ENCODE assay signal across 17 mouse cellular contexts in genomic region chr15:12330892-12331291, GRCm38 (mm10). TPM values are rescaled to one million over a fixed set of nuclear protein-coding genes. Genes with fewer than 3 reads are reported as not detected.
DNase-seq lines count a peak whose midpoint lies in the region; ATAC-seq and TF ChIP-seq lines count a peak whose summit lies in the region.
"Had no signal": no experiment of that assay in that cellular context is flagged by ENCODE, and none has a peak within 500 bp of the region (broad histone marks: within the 10 kb centered on the region; RNA-seq: fewer than 3 reads in every experiment).

No protein-coding gene starts in this region.

- no peaks in the 10 kb centered on the region for H3K9me3 ChIP-seq in forebrain, postnatal 0 days (ENCODE audit: low read length)
- no peaks in the 10 kb centered on the region for H3K9me3 ChIP-seq in forebrain, embryonic 13.5 days (replicated peaks)
- H3K9me3 ChIP-seq in heart, postnatal 0 days (replicated peaks; ENCODE audit: control insufficient read depth, low read length), result no peaks in the 10 kb centered on the region
- no peaks in the 10 kb centered on the region for H3K9me3 ChIP-seq in heart, embryonic 11.5 days (replicated peaks; ENCODE audit: control insufficient read depth, low read length)
- H3K9me3 ChIP-seq in MEL (replicated peaks; ENCODE audit: insufficient read depth, low read length), result no peaks in the 10 kb centered on the region
- no peaks in the 10 kb centered on the region for H3K9me3 ChIP-seq in intestine, embryonic 16.5 days (ENCODE audit: control insufficient read depth, low read length)
- H3K9me3 ChIP-seq: hindbrain, embryonic 15.5 days; liver, embryonic 15.5 days had no signal

- no peak for TF ChIP-seq RAD21 in MEL (IDR thresholded peaks at IDR 0.05; ENCODE audit: low read depth, low read length)

- no peak for TF ChIP-seq CTCF in forebrain, postnatal 0 days (IDR thresholded peaks at IDR 0.05; ENCODE audit: low read depth)
- no peak for TF ChIP-seq CTCF in heart, postnatal 0 days (IDR thresholded peaks at IDR 0.05; ENCODE audit: low read depth)
- TF ChIP-seq CTCF in MEL (IDR thresholded peaks at IDR 0.05 in 2 of 3, conservative IDR thresholded peaks at IDR 0.05 in 1 of 3; ENCODE audit: control insufficient read depth in 1 of 3, insufficient read depth in 1 of 3, low read depth in 2 of 3, low read length in 3 of 3, poor library complexity in 1 of 3, severe bottlenecking in 1 of 3), result no peak

- peak; percentile 70 for ATAC-seq in forebrain, postnatal 0 days
- ATAC-seq in forebrain, embryonic 13.5 days, result no peak; the same call in 1 of the 2 replicates
- ATAC-seq in heart, postnatal 0 days (ENCODE audit: insufficient read depth, low read depth), result no peak
- ATAC-seq in heart, embryonic 11.5 days (replicated peaks; ENCODE audit: insufficient number of reproducible peaks, low FRiP score, low TSS enrichment), result no peak
- ATAC-seq in intestine, embryonic 16.5 days, result peak; percentile 42; the same call in 1 of the 2 replicates

- no peak for TF ChIP-seq POLR2A in MEL (IDR thresholded peaks at IDR 0.05; ENCODE audit: control insufficient read depth in 1 of 2, insufficient read depth in 1 of 2, low read depth in 1 of 2, low read length in 2 of 2, poor library complexity in 1 of 2)

- no peaks in the 10 kb centered on the region for H3K4me1 ChIP-seq in forebrain, postnatal 0 days (ENCODE audit: insufficient read depth)
- H3K4me1 ChIP-seq in forebrain, embryonic 13.5 days, result no peaks in the 10 kb centered on the region; the same call in 1 of the 2 replicates
- peaks cover 30% of the 10 kb centered on the region; the same call in 1 of the 2 replicates for H3K4me1 ChIP-seq in heart, postnatal 0 days (ENCODE audit: control insufficient read depth, insufficient read depth)
- H3K4me1 ChIP-seq in heart, embryonic 11.5 days (ENCODE audit: control insufficient read depth, insufficient read depth, low read length), result peaks cover 16% of the 10 kb centered on the region
- H3K4me1 ChIP-seq in MEL (ENCODE audit: control insufficient read depth in 1 of 2, insufficient read depth in 2 of 2, low read length in 2 of 2), result peaks cover 18 to 26% of the 10 kb centered on the region in 2 experiments
- H3K4me1 ChIP-seq in intestine, embryonic 16.5 days (ENCODE audit: control insufficient read depth, insufficient read depth, low read length), result peaks cover 13% of the 10 kb centered on the region

- peak; percentile 26 for DNase-seq in forebrain, postnatal 0 days
- no peak for DNase-seq in heart, postnatal 0 days (ENCODE audit: low spot score)
- peak; percentile 61 for DNase-seq in MEL (ENCODE audit: low read depth, low spot score)
- DNase-seq in cerebellum, postnatal 10 days, result no peak
- DNase-seq in right cerebral cortex, postnatal 4 days, result no peak
- DNase-seq: B cell, adult 2 months; cerebellum, adult 2 months; kidney, postnatal 4 days had no signal

- no peak overlapping the region for H3K4me2 ChIP-seq in forebrain, postnatal 0 days (ENCODE audit: low read depth)
- no peak overlapping the region for H3K4me2 ChIP-seq in forebrain, embryonic 13.5 days
- no peak overlapping the region for H3K4me2 ChIP-seq in heart, postnatal 0 days (ENCODE audit: low read depth, low read length)
- no peak overlapping the region for H3K4me2 ChIP-seq in heart, embryonic 11.5 days
- no peak overlapping the region for H3K4me2 ChIP-seq in intestine, embryonic 16.5 days (ENCODE audit: low read depth, low read length)
- H3K4me2 ChIP-seq: hindbrain, embryonic 15.5 days; liver, embryonic 15.5 days had no signal

- no peak overlapping the region for H3K9ac ChIP-seq in forebrain, postnatal 0 days
- no peak overlapping the region for H3K9ac ChIP-seq in forebrain, embryonic 13.5 days
- H3K9ac ChIP-seq in heart, postnatal 0 days (replicated peaks; ENCODE audit: low read depth, low read length), result no peak overlapping the region
- no peak overlapping the region for H3K9ac ChIP-seq in heart, embryonic 11.5 days (ENCODE audit: low read depth, low read length)
- H3K9ac ChIP-seq in MEL (ENCODE audit: control insufficient read depth, low read depth, low read length, poor library complexity, severe bottlenecking), result no peak overlapping the region
- H3K9ac ChIP-seq in intestine, embryonic 16.5 days (ENCODE audit: low read depth, low read length), result no peak overlapping the region
- H3K9ac ChIP-seq: hindbrain, embryonic 15.5 days; liver, embryonic 15.5 days had no signal

- no peak overlapping the region for H3K4me3 ChIP-seq in forebrain, postnatal 0 days (ENCODE audit: low read depth, low read length)
- no peak overlapping the region for H3K4me3 ChIP-seq in forebrain, embryonic 13.5 days
- H3K4me3 ChIP-seq in heart, postnatal 0 days (ENCODE audit: low read depth, low read length), result no peak overlapping the region
- no peak overlapping the region for H3K4me3 ChIP-seq in heart, embryonic 11.5 days (ENCODE audit: low read depth, low read length)
- no peak overlapping the region for H3K4me3 ChIP-seq in MEL (ENCODE audit: control insufficient read depth in 1 of 2, insufficient read depth in 1 of 2, low read depth in 2 of 2, low read length in 2 of 2)
- no peak overlapping the region for H3K4me3 ChIP-seq in intestine, embryonic 16.5 days (ENCODE audit: low read length)
- H3K4me3 ChIP-seq: hindbrain, embryonic 15.5 days; liver, embryonic 15.5 days had no signal

- H3K36me3 ChIP-seq in forebrain, postnatal 0 days (ENCODE audit: insufficient read depth), result no peaks in the 10 kb centered on the region
- no peaks in the 10 kb centered on the region for H3K36me3 ChIP-seq in forebrain, embryonic 13.5 days (ENCODE audit: poor library complexity, severe bottlenecking)
- 0 out of 2 replicates have a peak, but pooled peaks cover 3% of the 10 kb centered on the region for H3K36me3 ChIP-seq in heart, postnatal 0 days (replicated peaks; ENCODE audit: control insufficient read depth, insufficient read depth, low read length)
- no peaks in the 10 kb centered on the region for H3K36me3 ChIP-seq in heart, embryonic 11.5 days (ENCODE audit: control insufficient read depth, insufficient read depth, low read length)
- H3K36me3 ChIP-seq in MEL (ENCODE audit: control insufficient read depth in 1 of 2, insufficient read depth in 2 of 2, low read length in 2 of 2), result peaks cover 14 to 53% of the 10 kb centered on the region in 2 experiments
- H3K36me3 ChIP-seq in intestine, embryonic 16.5 days (ENCODE audit: control insufficient read depth, insufficient read depth, low read length), result no peaks in the 10 kb centered on the region
- H3K36me3 ChIP-seq: hindbrain, embryonic 15.5 days had no signal

- peaks cover 75% of the 10 kb centered on the region for H3K79me2 ChIP-seq in MEL (ENCODE audit: control insufficient read depth, insufficient read depth, low read length, poor library complexity)

- H3K27ac ChIP-seq in forebrain, postnatal 0 days (ENCODE audit: low read depth, low read length), result no peak overlapping the region
- H3K27ac ChIP-seq in forebrain, embryonic 13.5 days, result no peak overlapping the region
- H3K27ac ChIP-seq in heart, postnatal 0 days (ENCODE audit: low read depth), result peak overlapping the region; percentile 16
- H3K27ac ChIP-seq in heart, embryonic 11.5 days (ENCODE audit: low read depth, low read length), result no peak overlapping the region
- H3K27ac ChIP-seq in MEL (ENCODE audit: control insufficient read depth, low read depth, low read length), result no peak overlapping the region
- peak overlapping the region; percentile 27; the same call in 1 of the 2 replicates for H3K27ac ChIP-seq in intestine, embryonic 16.5 days (ENCODE audit: low read length)
- H3K27ac ChIP-seq: hindbrain, embryonic 15.5 days; liver, embryonic 15.5 days had no signal

- H3K27me3 ChIP-seq in forebrain, postnatal 0 days (ENCODE audit: insufficient read depth, low read length), result no peaks in the 10 kb centered on the region
- no peaks in the 10 kb centered on the region for H3K27me3 ChIP-seq in forebrain, embryonic 13.5 days
- H3K27me3 ChIP-seq in heart, postnatal 0 days (ENCODE audit: control insufficient read depth, insufficient read depth, low read length), result no peaks in the 10 kb centered on the region
- H3K27me3 ChIP-seq in heart, embryonic 11.5 days (ENCODE audit: control insufficient read depth, insufficient read depth, low read length), result no peaks in the 10 kb centered on the region
- H3K27me3 ChIP-seq in MEL (ENCODE audit: control insufficient read depth in 1 of 2, insufficient read depth in 2 of 2, low read length in 2 of 2), result no peaks in the 10 kb centered on the region
- no peaks in the 10 kb centered on the region for H3K27me3 ChIP-seq in intestine, embryonic 16.5 days (replicated peaks; ENCODE audit: control insufficient read depth, insufficient read depth, low read length)
- H3K27me3 ChIP-seq: hindbrain, embryonic 15.5 days; liver, embryonic 15.5 days had no signal

- TF ChIP-seq EP300 in heart, postnatal 0 days (IDR thresholded peaks at IDR 0.05; ENCODE audit: low read depth), result no peak
- peak in 1 of 2 experiments; percentile 28; a peak in 1 of 4 replicates for TF ChIP-seq EP300 in MEL (IDR thresholded peaks at IDR 0.05; ENCODE audit: low read depth in 1 of 2, low read length in 2 of 2)

RNA-seq across cellular contexts. Expression of gene 1810049J17Rik, which starts 9.2 kb away (rescaled TPM):
- total RNA-seq in forebrain, postnatal 0 days (2014; rRNA removed), result not detected in 2 replicates
- 0.72 and 2.1 TPM in 2 replicates for polyA plus RNA-seq in forebrain, postnatal 0 days (2015; fragmentation: Nextera tagmentation; extraction: Ambion mirVana)
- polyA plus RNA-seq in forebrain, embryonic 13.5 days (2015; fragmentation: Nextera tagmentation; extraction: Ambion mirVana), result 0.81 TPM in 1 of 2 replicates, not detected in the other
- not detected in 2 replicates for total RNA-seq in heart, postnatal 0 days (2014; rRNA removed; ENCODE audit: low replicate concordance)
- polyA plus RNA-seq in heart, postnatal 0 days (2015; fragmentation: Nextera tagmentation; extraction: Ambion mirVana), result 0.44 and 1.1 TPM in 2 replicates
- polyA plus RNA-seq in heart, embryonic 11.5 days (2014; fragmentation: Nextera tagmentation; extraction: Ambion mirVana), result not detected in 2 replicates
- total RNA-seq in MEL (2012; rRNA removed), result 17.9 and 23.9 TPM in 2 replicates
- polyA plus RNA-seq in MEL (2012; ENCODE audit: insufficient read depth in 1 of 2, insufficient read length in 2 of 2, low read depth in 1 of 2, low replicate concordance in 2 of 2, missing spikeins in 1 of 2), result not detected
- polyA plus RNA-seq in intestine, embryonic 16.5 days (2015; fragmentation: Nextera tagmentation; extraction: Ambion mirVana), result 0.81 and 2.1 TPM in 2 replicates
- total RNA-seq: granulocyte monocyte progenitor cell, adult 5-6 weeks; monocyte, adult 5-6 weeks had no signal
- polyA plus RNA-seq: cerebellum, adult 2 months; cortical plate, adult 2 months; kidney, adult 2 months had no signal

RNA-seq across cellular contexts. Expression of gene Golph3, which starts 9.6 kb away (rescaled TPM):
- total RNA-seq in forebrain, postnatal 0 days (2014; rRNA removed), result 78.5 and 106 TPM in 2 replicates
- polyA plus RNA-seq in forebrain, postnatal 0 days (2015; fragmentation: Nextera tagmentation; extraction: Ambion mirVana), result 45.0 and 51.3 TPM in 2 replicates
- polyA plus RNA-seq in forebrain, embryonic 13.5 days (2015; fragmentation: Nextera tagmentation; extraction: Ambion mirVana), result 62.4 and 63.8 TPM in 2 replicates
- total RNA-seq in heart, postnatal 0 days (2014; rRNA removed; ENCODE audit: low replicate concordance), result 135 and 215 TPM in 2 replicates
- 51.1 and 55.3 TPM in 2 replicates for polyA plus RNA-seq in heart, postnatal 0 days (2015; fragmentation: Nextera tagmentation; extraction: Ambion mirVana)
- 85.8 and 93.7 TPM in 2 replicates for polyA plus RNA-seq in heart, embryonic 11.5 days (2014; fragmentation: Nextera tagmentation; extraction: Ambion mirVana)
- 99.2 and 113 TPM in 2 replicates for total RNA-seq in MEL (2012; rRNA removed)
- 100 to 1,000 TPM in 1 of 2 experiments, 10 to 100 TPM in 1; 81.1 to 149 TPM for polyA plus RNA-seq in MEL (2012; ENCODE audit: insufficient read depth in 1 of 2, insufficient read length in 2 of 2, low read depth in 1 of 2, low replicate concordance in 2 of 2, missing spikeins in 1 of 2)
- polyA plus RNA-seq in intestine, embryonic 16.5 days (2015; fragmentation: Nextera tagmentation; extraction: Ambion mirVana), result 66.9 and 74.3 TPM in 2 replicates

Comparison
In these comparisons a context has a peak if more than half of its experiments do, and no peak if none do; other contexts are left out.
1. ATAC-seq: peak in forebrain, postnatal 0 days (single experiment) and intestine, embryonic 16.5 days (single experiment); none in forebrain, embryonic 13.5 days (single experiment), heart, postnatal 0 days (single experiment) and heart, embryonic 11.5 days (single experiment).
2. H3K27ac ChIP-seq: peak in heart, postnatal 0 days (single experiment) and intestine, embryonic 16.5 days (single experiment); none in forebrain, postnatal 0 days (single experiment), forebrain, embryonic 13.5 days (single experiment), heart, embryonic 11.5 days (single experiment) and MEL (single experiment).
3. DNase-seq: peak in forebrain, postnatal 0 days (single experiment) and MEL (single experiment); none in heart, postnatal 0 days (single experiment), cerebellum, postnatal 10 days (0 of 2) and right cerebral cortex, postnatal 4 days (single experiment).